Mouse (Mus musculus): ENCODE measurements at regions not wholly inside any gene's neighbourhood (a gene's known extent, or its start where the extent isn't known, plus 50 kb on each side); places are given as distances from the start of the nearest gene placed in this dataset.

- Histone ChIP-seq H3K9ac (ENCODE audit: control insufficient read depth, low read depth, low read length, poor library complexity, severe bottlenecking) (no peak overlapping the region), H3K9me3 (replicated peaks; ENCODE audit: insufficient read depth, low read length) (no peaks in the 10 kb centered on the region), H3K27ac (ENCODE audit: control insufficient read depth, low read depth, low read length) (no peak overlapping the region), H3K36me3 (ENCODE audit: control insufficient read depth in 1 of 2, insufficient read depth in 2 of 2, low read length in 2 of 2) (no peaks in the 10 kb centered on the region), H3K79me2 (ENCODE audit: control insufficient read depth, insufficient read depth, low read length, poor library complexity) (no peaks in the 10 kb centered on the region), H3K27me3 (ENCODE audit: control insufficient read depth in 1 of 2, insufficient read depth in 2 of 2, low read length in 2 of 2) (peaks cover 0 to 1% of the 10 kb centered on the region in 2 experiments; a peak in 2 of 4 replicates), H3K4me3 (ENCODE audit: control insufficient read depth in 1 of 2, insufficient read depth in 1 of 2, low read depth in 2 of 2, low read length in 2 of 2) (no peak overlapping the region), H3K4me1 (ENCODE audit: control insufficient read depth in 1 of 2, insufficient read depth in 2 of 2, low read length in 2 of 2) (no peaks in the 10 kb centered on the region)
- DNase-seq (ENCODE audit: low read depth, low spot score): no peak
- TF ChIP-seq ZMIZ1 (IDR thresholded peaks at IDR 0.05; ENCODE audit: low read depth, low read length) (no peak), MAZ (IDR thresholded peaks at IDR 0.05; ENCODE audit: low read depth, low read length) (no peak), USF2 (IDR thresholded peaks at IDR 0.05; ENCODE audit: borderline replicate concordance in 1 of 2, insufficient read depth in 1 of 2, low read depth in 1 of 2, low read length in 2 of 2) (no peak), ELF1 (IDR thresholded peaks at IDR 0.05; ENCODE audit: low read depth, low read length) (no peak), CTCF (IDR thresholded peaks at IDR 0.05 in 2 of 3, conservative IDR thresholded peaks at IDR 0.05 in 1 of 3; ENCODE audit: control insufficient read depth in 1 of 3, insufficient read depth in 1 of 3, low read depth in 2 of 3, low read length in 3 of 3, poor library complexity in 1 of 3, severe bottlenecking in 1 of 3) (no peak), E2F4 (IDR thresholded peaks at IDR 0.05; ENCODE audit: borderline replicate concordance, low read depth, low read length) (no peak), MXI1 (IDR thresholded peaks at IDR 0.05; ENCODE audit: low read depth, low read length) (no peak), NRF1 (IDR thresholded peaks at IDR 0.05; ENCODE audit: insufficient read depth, low read depth, low read length, poor library complexity, severe bottlenecking) (no peak), TBP (IDR thresholded peaks at IDR 0.05; ENCODE audit: low read depth, low read length) (no peak), BHLHE40 (IDR thresholded peaks at IDR 0.05; ENCODE audit: borderline replicate concordance, low read depth, low read length) (no peak), ZNF384 (IDR thresholded peaks at IDR 0.05; ENCODE audit: low read depth, low read length) (no peak), TAL1 (IDR thresholded peaks at IDR 0.05; ENCODE audit: low read length) (no peak), USF1 (IDR thresholded peaks at IDR 0.05; ENCODE audit: low read depth, low read length) (no peak), GATA1 (IDR thresholded peaks at IDR 0.05; ENCODE audit: low read depth, low read length) (no peak), JUND (IDR thresholded peaks at IDR 0.05; ENCODE audit: low read depth, low read length) (no peak), KAT2A (conservative IDR thresholded peaks at IDR 0.05; ENCODE audit: low read depth, low read length) (no peak), RCOR1 (IDR thresholded peaks at IDR 0.05; ENCODE audit: low read depth, low read length) (no peak)
Measured at GRCm38 (mm10) chr10:111900723-111901716, 71.4 kb upstream of the Krr1 start.

DNA sequence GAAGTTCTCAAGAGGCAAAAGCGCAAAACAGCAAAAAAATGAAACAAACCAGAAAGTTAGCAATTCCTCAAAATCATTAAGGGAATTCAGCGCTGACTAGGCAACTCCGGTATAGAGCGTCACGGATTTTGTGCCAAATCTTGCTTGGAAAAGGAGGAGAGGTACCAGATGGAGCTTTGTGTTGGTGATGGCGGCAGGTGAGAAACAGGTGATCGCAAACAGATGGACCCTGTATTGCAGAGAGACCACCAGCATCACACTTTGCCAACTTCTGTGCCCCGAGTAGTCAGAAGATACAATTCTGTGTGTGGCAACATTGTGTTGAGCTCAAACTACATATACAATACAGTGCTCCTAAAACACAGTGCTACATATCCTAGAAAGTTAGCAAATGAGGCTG is 68.5 kb upstream of the Krr1 start:
- H3K79me2 ChIP-seq (ENCODE audit: control insufficient read depth, insufficient read depth, low read length, poor library complexity): no peaks in the 10 kb centered on the region
- H3K36me3 ChIP-seq (ENCODE audit: control insufficient read depth in 1 of 2, insufficient read depth in 2 of 2, low read length in 2 of 2): no peaks in the 10 kb centered on the region
- no peak for DNase-seq (ENCODE audit: low read depth, low spot score)
- peaks cover 0 to 1% of the 10 kb centered on the region in 2 experiments; a peak in 2 of 4 replicates for H3K27me3 ChIP-seq (ENCODE audit: control insufficient read depth in 1 of 2, insufficient read depth in 2 of 2, low read length in 2 of 2)
- H3K9me3 ChIP-seq (replicated peaks; ENCODE audit: insufficient read depth, low read length): no peaks in the 10 kb centered on the region
- no peak overlapping the region for H3K9ac ChIP-seq (ENCODE audit: control insufficient read depth, low read depth, low read length, poor library complexity, severe bottlenecking)
- no peak overlapping the region for H3K27ac ChIP-seq (ENCODE audit: control insufficient read depth, low read depth, low read length)
- H3K4me1 ChIP-seq (ENCODE audit: control insufficient read depth in 1 of 2, insufficient read depth in 2 of 2, low read length in 2 of 2): no peaks in the 10 kb centered on the region
- H3K4me3 ChIP-seq (ENCODE audit: control insufficient read depth in 1 of 2, insufficient read depth in 1 of 2, low read depth in 2 of 2, low read length in 2 of 2): no peak overlapping the region
- TF ChIP-seq ELF1 (IDR thresholded peaks at IDR 0.05; ENCODE audit: low read depth, low read length) (no peak), NELFE (IDR thresholded peaks at IDR 0.05; ENCODE audit: low read depth, low read length) (no peak), JUND (IDR thresholded peaks at IDR 0.05; ENCODE audit: low read depth, low read length) (no peak), E2F4 (IDR thresholded peaks at IDR 0.05; ENCODE audit: borderline replicate concordance, low read depth, low read length) (no peak), CHD2 (IDR thresholded peaks at IDR 0.05; ENCODE audit: low read length) (no peak), ZKSCAN1 (IDR thresholded peaks at IDR 0.05; ENCODE audit: low read depth, low read length) (no peak), UBTF (IDR thresholded peaks at IDR 0.05; ENCODE audit: borderline replicate concordance, insufficient read depth, low read depth, low read length) (no peak), POLR2AphosphoS2 (IDR thresholded peaks at IDR 0.05; ENCODE audit: low read length) (no peak), ZMIZ1 (IDR thresholded peaks at IDR 0.05; ENCODE audit: low read depth, low read length) (no peak), BHLHE40 (IDR thresholded peaks at IDR 0.05; ENCODE audit: borderline replicate concordance, low read depth, low read length) (no peak), RAD21 (IDR thresholded peaks at IDR 0.05; ENCODE audit: low read depth, low read length) (no peak), MAFK (IDR thresholded peaks at IDR 0.05; ENCODE audit: borderline replicate concordance, low read depth, low read length) (no peak), MEF2A (IDR thresholded peaks at IDR 0.05; ENCODE audit: extremely low read depth, insufficient replicate concordance, low read depth, low read length, poor library complexity, severe bottlenecking) (no peak), SMC3 (IDR thresholded peaks at IDR 0.05; ENCODE audit: low read depth, low read length) (no peak), TBP (IDR thresholded peaks at IDR 0.05; ENCODE audit: low read depth, low read length) (no peak), POLR2AphosphoS5 (IDR thresholded peaks at IDR 0.05; ENCODE audit: borderline replicate concordance, low read depth, low read length) (no peak), MXI1 (IDR thresholded peaks at IDR 0.05; ENCODE audit: low read depth, low read length) (no peak), GABPA (IDR thresholded peaks at IDR 0.05; ENCODE audit: low read depth, low read length) (no peak)

Data from MEL (cell line).